13 mouse cellular contexts compared by ENCODE assay signal in the genomic region with DNA sequence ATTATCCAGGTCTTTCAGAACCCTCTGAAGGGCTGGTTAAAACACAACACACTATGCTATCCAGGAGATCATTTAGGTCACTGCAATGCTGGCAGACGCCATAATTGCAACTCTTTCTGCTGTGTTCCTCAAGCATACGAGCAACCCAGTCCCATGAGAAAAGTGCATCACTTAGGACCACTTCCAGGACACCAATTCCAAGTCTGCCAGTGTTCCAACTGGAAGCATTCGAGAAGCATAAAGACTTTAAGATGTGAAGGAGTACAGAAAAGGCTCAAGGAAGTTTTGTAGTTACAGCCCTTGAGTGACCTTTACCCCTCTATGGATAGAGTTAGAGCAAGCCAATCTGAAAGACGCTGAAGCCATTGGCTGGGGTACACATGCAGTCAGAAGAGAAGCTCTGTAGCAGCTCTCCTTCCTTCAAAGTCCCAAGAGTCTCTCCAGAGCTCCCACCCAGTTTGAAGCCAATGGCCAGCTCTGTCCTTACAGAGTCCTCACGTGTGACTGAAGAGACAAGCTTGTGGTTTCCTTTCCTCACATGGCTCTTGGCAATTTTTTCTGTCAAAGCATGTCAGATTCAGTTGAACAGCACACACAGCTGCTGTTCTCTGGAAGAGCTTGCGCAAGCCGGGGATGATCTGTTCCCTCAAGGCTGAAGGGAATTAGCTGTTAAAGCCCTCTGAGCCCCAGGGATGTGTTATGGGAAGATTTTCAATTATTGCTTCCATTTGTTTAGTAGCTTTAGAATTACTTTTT. TPM values are rescaled to one million over a fixed set of nuclear protein-coding genes. Genes with fewer than 3 reads are reported as not detected.
DNase-seq lines count a peak whose midpoint lies in the region; ATAC-seq and TF ChIP-seq lines count a peak whose summit lies in the region.
"Had no signal": no experiment of that assay in that cellular context is flagged by ENCODE, and none has a peak within 500 bp of the region (broad histone marks: within the 10 kb centered on the region; RNA-seq: fewer than 3 reads in every experiment).

No protein-coding gene starts in this region.

- no peak overlapping the region for H3K9ac ChIP-seq in stomach, postnatal 0 days (ENCODE audit: low read length)
- H3K9ac ChIP-seq: forebrain, embryonic 15.5 days; hindbrain, embryonic 15.5 days; liver, embryonic 15.5 days; neural tube, embryonic 15.5 days had no signal

- DNase-seq in retina, postnatal 1 day: peak; percentile 67
- no peak for DNase-seq in retina, embryonic 14.5 days (ENCODE audit: low spot score)
- peak; percentile 10 for DNase-seq in limb, embryonic 10.5 days (ENCODE audit: low spot score)
- DNase-seq in stomach, postnatal 0 days (ENCODE audit: low spot score): no peak
- no peak for DNase-seq in layer of hippocampus, postnatal 25 days (ENCODE audit: extremely low spot score in 1 of 2, low spot score in 1 of 2)
- no peak for DNase-seq in spleen, postnatal 4 days (ENCODE audit: low spot score in 2 of 2)
- DNase-seq: cerebellum, postnatal 25 days had no signal

- no peak for TF ChIP-seq EP300 in stomach, postnatal 0 days (optimal IDR thresholded peaks at IDR 0.05)

- H3K27me3 ChIP-seq in limb, embryonic 10.5 days (ENCODE audit: low read depth, poor library complexity, severe bottlenecking): no peaks in the 10 kb centered on the region
- H3K27me3 ChIP-seq in stomach, postnatal 0 days (ENCODE audit: control insufficient read depth, insufficient read depth, low read length): no peaks in the 10 kb centered on the region
- H3K27me3 ChIP-seq: forebrain, embryonic 15.5 days; hindbrain, embryonic 15.5 days; liver, embryonic 15.5 days; neural tube, embryonic 15.5 days had no signal

- WGBS in limb, embryonic 10.5 days: 79% methylated on average over 7 of the region's 7 CpGs
- 46% methylated on average over 7 of the region's 7 CpGs for WGBS in stomach, postnatal 0 days

- no peak for TF ChIP-seq CTCF in stomach, postnatal 0 days (IDR thresholded peaks at IDR 0.05; ENCODE audit: low read depth)

- H3K4me2 ChIP-seq in stomach, postnatal 0 days (replicated peaks; ENCODE audit: low read depth): no peak overlapping the region
- H3K4me2 ChIP-seq: forebrain, embryonic 15.5 days; hindbrain, embryonic 15.5 days; liver, embryonic 15.5 days; neural tube, embryonic 15.5 days had no signal

- no peak overlapping the region for H3K4me3 ChIP-seq in brown adipose tissue, adult 24 weeks (ENCODE audit: insufficient read depth, low read depth, low read length)
- H3K4me3 ChIP-seq in limb, embryonic 10.5 days: no peak overlapping the region
- H3K4me3 ChIP-seq in stomach, postnatal 0 days (ENCODE audit: low read depth, low read length): no peak overlapping the region
- H3K4me3 ChIP-seq: forebrain, embryonic 15.5 days; hindbrain, embryonic 15.5 days; liver, embryonic 15.5 days; neural tube, embryonic 15.5 days had no signal

- H3K27ac ChIP-seq in brown adipose tissue, adult 24 weeks (replicated peaks; ENCODE audit: low read depth, low read length): peak overlapping the region; percentile 38
- H3K27ac ChIP-seq in limb, embryonic 10.5 days: no peak overlapping the region
- no peak overlapping the region; the same call in 1 of the 2 replicates for H3K27ac ChIP-seq in stomach, postnatal 0 days (replicated peaks)
- H3K27ac ChIP-seq: forebrain, embryonic 15.5 days; hindbrain, embryonic 15.5 days; liver, embryonic 15.5 days; neural tube, embryonic 15.5 days had no signal

- peak; percentile 54; the same call in 1 of the 2 replicates for ATAC-seq in stomach, postnatal 0 days (ENCODE audit: low FRiP score, low TSS enrichment)
- ATAC-seq: forebrain, embryonic 15.5 days had no signal

- no peaks in the 10 kb centered on the region for H3K36me3 ChIP-seq in limb, embryonic 10.5 days
- H3K36me3 ChIP-seq in stomach, postnatal 0 days (ENCODE audit: control insufficient read depth, insufficient read depth, low read length): no peaks in the 10 kb centered on the region
- H3K36me3 ChIP-seq: forebrain, embryonic 15.5 days; hindbrain, embryonic 15.5 days; liver, embryonic 15.5 days; neural tube, embryonic 15.5 days had no signal

- H3K4me1 ChIP-seq in brown adipose tissue, adult 24 weeks (ENCODE audit: control insufficient read depth, insufficient read depth, insufficient read length, low read length): peaks cover 2% of the 10 kb centered on the region; the same call in 1 of the 2 replicates
- no peaks in the 10 kb centered on the region for H3K4me1 ChIP-seq in limb, embryonic 10.5 days
- H3K4me1 ChIP-seq in stomach, postnatal 0 days (replicated peaks; ENCODE audit: control insufficient read depth, insufficient read depth): no peaks in the 10 kb centered on the region
- H3K4me1 ChIP-seq: forebrain, embryonic 15.5 days; hindbrain, embryonic 15.5 days; liver, embryonic 15.5 days had no signal

- H3K9me3 ChIP-seq in limb, embryonic 10.5 days (replicated peaks): no peaks in the 10 kb centered on the region
- no peaks in the 10 kb centered on the region for H3K9me3 ChIP-seq in stomach, postnatal 0 days (ENCODE audit: control insufficient read depth, low read length)
- H3K9me3 ChIP-seq: forebrain, embryonic 15.5 days; hindbrain, embryonic 15.5 days; liver, embryonic 15.5 days; neural tube, embryonic 15.5 days had no signal

RNA-seq across cellular contexts. Expression of a gene that starts 56.5 kb away (rescaled TPM):
- 10.5 and 10.8 TPM in 2 replicates for polyA plus RNA-seq in brown adipose tissue, adult 24 weeks (2012; ENCODE audit: insufficient read depth, insufficient read length, missing spikeins)
- polyA plus RNA-seq in limb, embryonic 10.5 days (2016; fragmentation: Nextera tagmentation; extraction: Ambion mirVana): not detected in 2 replicates
- not detected in 2 replicates for polyA plus RNA-seq in stomach, postnatal 0 days (2015; fragmentation: Nextera tagmentation; extraction: Ambion mirVana)
- not detected for total RNA-seq in layer of hippocampus, postnatal 25 days (2021)
- total RNA-seq: layer of hippocampus, postnatal 10 days had no signal
- polyA plus RNA-seq: forebrain, embryonic 15.5 days; hindbrain, embryonic 15.5 days; liver, embryonic 15.5 days; neural tube, embryonic 15.5 days had no signal

Comparison
In these comparisons a context has a peak if more than half of its experiments do, and no peak if none do; other contexts are left out.
1. DNase-seq: peak in retina, postnatal 1 day (single experiment) and limb, embryonic 10.5 days (single experiment); none in retina, embryonic 14.5 days (single experiment), stomach, postnatal 0 days (single experiment), layer of hippocampus, postnatal 25 days (0 of 2) and spleen, postnatal 4 days (0 of 2).
2. RNA of a gene that starts 56.5 kb away (polyA plus RNA-seq): 10.5 to 10.8 TPM in brown adipose tissue, adult 24 weeks; not detected in stomach, postnatal 0 days and not detected in limb, embryonic 10.5 days; every median in the first group is over 10 times any median in the second.